Mouse (Mus musculus) stomach, postnatal 0 days (tissue): ENCODE measurements around the gene Syne3. TPM values are rescaled to one million over a fixed set of nuclear protein-coding genes. Genes with fewer than 3 reads are reported as not detected.

ENCODE experiments used
- ATAC-seq: fragments of 200-750 bp; cut with Nextera tagmentation; 2 replicates; pipeline ENCODE4 v1.8.0; 2017; ENCODE audit not compliant: low FRiP score, low TSS enrichment
- DNase-seq: peaks from one replicate; pipeline ENCODE4 v3.0.0-alpha.2; 2016; ENCODE audit warnings: low spot score
- H3K27ac ChIP-seq: fragments of 300-500 bp; sonication (generic); replicated peaks from 2 replicates; pipeline ENCODE4 v1.5.1; 2014; ENCODE audit warnings: mild to moderate bottlenecking, control low read depth
- H3K27me3 ChIP-seq: fragments of 300-500 bp; sonication (generic); 2 replicates; pipeline ENCODE4 v1.6.1; 2014; ENCODE audit warnings: low read length; ENCODE audit not compliant: control insufficient read depth, insufficient read depth
- H3K36me3 ChIP-seq: fragments of 300-500 bp; sonication (generic); 2 replicates; pipeline ENCODE4 v1.6.1; 2014; ENCODE audit warnings: low read length, mixed read lengths; ENCODE audit not compliant: control insufficient read depth, insufficient read depth
- H3K4me1 ChIP-seq: fragments of 300-500 bp; sonication (generic); replicated peaks from 2 replicates; pipeline ENCODE4 v1.6.1; 2014; ENCODE audit warnings: antibody characterized with exemption; ENCODE audit not compliant: control insufficient read depth, insufficient read depth
- H3K4me2 ChIP-seq: fragments of 300-500 bp; sonication (generic); replicated peaks from 2 replicates; pipeline ENCODE4 v1.6.1; 2014; ENCODE audit warnings: low read depth, mild to moderate bottlenecking, control low read depth, moderate library complexity
- H3K4me3 ChIP-seq: fragments of 300-500 bp; sonication (generic); 2 replicates; pipeline ENCODE4 v1.5.1; 2014; ENCODE audit warnings: low read depth, low read length, control low read depth
- H3K9ac ChIP-seq: fragments of 300-500 bp; sonication (generic); 2 replicates; pipeline ENCODE4 v1.6.1; 2014; ENCODE audit warnings: mild to moderate bottlenecking, low read length, control low read depth, mixed read lengths
- H3K9me3 ChIP-seq: fragments of 300-500 bp; sonication (generic); 2 replicates; pipeline ENCODE4 v1.6.1; 2016; ENCODE audit warnings: low read length; ENCODE audit not compliant: control insufficient read depth
- CTCF ChIP-seq: IDR thresholded peaks from 2 replicates; pipeline ENCODE4 v1.5.1; 2016; ENCODE audit warnings: antibody characterized with exemption, low read depth, mild to moderate bottlenecking, moderate library complexity
- EP300 ChIP-seq: optimal IDR thresholded peaks from 2 replicates; pipeline ENCODE3; 2016; ENCODE audit warnings: antibody characterized with exemption
- WGBS: fragments of 180-500 bp; shearing (Covaris S2); extraction: QIAGEN DNeasy Blood & Tissue Kit; methylation state at CpG from one replicate; pipeline ENCODE4 v1.1.7; 2014; 5-methylcytosine and 5-hydroxymethylcytosine counted together
- polyA plus RNA-seq: library from polyadenylated mRNA; unstranded; fragments of >200 nt; fragmentation: Nextera tagmentation; extraction: Ambion mirVana; gene quantifications from 2 replicates; pipeline ENCODE4 v1.2.1, GENCODE M21; 2015

The Syne3 gene
- polyA plus RNA-seq, 1 experiment from 2014 or later, result 0.72 TPM

- H3K36me3 ChIP-seq, result no peaks in the 10 kb centered on the region
- no peak overlapping the region for H3K4me3 ChIP-seq
- no peak overlapping the region for H3K4me2 ChIP-seq
- H3K27ac ChIP-seq, result no peak overlapping the region
- H3K27me3 ChIP-seq, result no peaks in the 10 kb centered on the region
- 50% methylated on average over 6 of the region's 6 CpGs for WGBS
- H3K9me3 ChIP-seq, result no peaks in the 10 kb centered on the region
- no peak for DNase-seq
- TF ChIP-seq CTCF (no peak), EP300 (no peak)
- ATAC-seq, result no peak
- H3K4me1 ChIP-seq, result 0 out of 2 replicates have a peak, but pooled peaks cover 2% of the 10 kb centered on the region
- H3K9ac ChIP-seq, result no peak overlapping the region
Observed at GRCm38 (mm10) chr12:104998541-104998940, 11.1 kb downstream of the Syne3 start.

DNA sequence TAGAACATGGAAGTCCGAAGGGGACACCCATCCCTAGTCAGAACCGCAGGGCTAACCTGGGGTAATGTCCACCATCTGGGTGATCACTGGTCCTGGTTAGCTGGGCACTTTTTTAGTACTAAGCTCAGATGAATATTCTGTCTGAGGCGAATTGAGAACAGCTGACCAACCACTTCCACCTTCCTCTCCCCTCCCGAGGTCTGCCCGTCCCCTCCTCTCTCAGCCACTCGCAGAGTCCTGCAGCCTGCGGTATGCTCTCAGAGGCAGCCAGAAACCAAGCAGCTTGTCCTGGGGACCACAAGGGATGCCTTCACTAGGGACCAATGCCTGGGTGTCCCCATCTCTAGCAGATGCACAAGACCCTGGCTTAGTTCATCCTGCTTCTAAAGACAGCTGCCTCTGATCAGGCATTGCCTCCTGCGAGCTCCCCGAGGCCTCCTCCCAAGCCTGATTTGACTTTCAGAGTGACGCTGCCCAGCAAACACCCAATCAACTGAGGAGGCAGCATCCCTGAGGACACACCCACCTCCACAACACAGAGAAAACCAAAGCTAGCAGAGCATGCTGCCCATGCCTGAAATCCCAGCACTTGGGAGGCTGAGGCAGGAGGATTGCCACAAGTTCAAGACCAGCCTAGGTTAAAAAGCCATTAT, 11.8 kb downstream of the Syne3 start:
- Histone ChIP-seq H3K27me3 (no peaks in the 10 kb centered on the region), H3K27ac (no peak overlapping the region), H3K4me1 (no peaks in the 10 kb centered on the region), H3K9me3 (no peaks in the 10 kb centered on the region), H3K36me3 (no peaks in the 10 kb centered on the region), H3K9ac (no peak overlapping the region), H3K4me3 (no peak overlapping the region), H3K4me2 (no peak overlapping the region)
- DNase-seq (no peak), ATAC-seq (no peak)
- TF ChIP-seq CTCF (no peak), EP300 (no peak)
- 78% methylated on average over 10 of the region's 10 CpGs for WGBS

GRCm38 (mm10) chr12:104997159-104997558, 12.4 kb downstream of the Syne3 start:
- no peak overlapping the region for H3K27ac ChIP-seq
- H3K9me3 ChIP-seq, result no peaks in the 10 kb centered on the region
- H3K36me3 ChIP-seq, result no peaks in the 10 kb centered on the region
- WGBS, result 77% methylated on average over 10 of the region's 10 CpGs
- H3K27me3 ChIP-seq, result no peaks in the 10 kb centered on the region
- H3K4me3 ChIP-seq, result no peak overlapping the region
- TF ChIP-seq EP300 (no peak), CTCF (no peak)
- ATAC-seq, result no peak
- H3K4me2 ChIP-seq, result no peak overlapping the region
- H3K4me1 ChIP-seq, result no peaks in the 10 kb centered on the region
- no peak for DNase-seq
- H3K9ac ChIP-seq, result no peak overlapping the region

GRCm38 (mm10) chr12:104996012-104996728, 13.4 kb downstream of the Syne3 start:
- Histone ChIP-seq H3K36me3 (no peaks in the 10 kb centered on the region), H3K9me3 (no peaks in the 10 kb centered on the region), H3K4me2 (no peak overlapping the region), H3K4me1 (no peaks in the 10 kb centered on the region), H3K27me3 (no peaks in the 10 kb centered on the region), H3K27ac (no peak overlapping the region), H3K9ac (no peak overlapping the region), H3K4me3 (no peak overlapping the region)
- WGBS, result 75% methylated on average over 9 of the region's 9 CpGs
- peak; percentile 30 for ATAC-seq
- TF ChIP-seq CTCF (no peak), EP300 (no peak)
- DNase-seq, result no peak

DNA sequence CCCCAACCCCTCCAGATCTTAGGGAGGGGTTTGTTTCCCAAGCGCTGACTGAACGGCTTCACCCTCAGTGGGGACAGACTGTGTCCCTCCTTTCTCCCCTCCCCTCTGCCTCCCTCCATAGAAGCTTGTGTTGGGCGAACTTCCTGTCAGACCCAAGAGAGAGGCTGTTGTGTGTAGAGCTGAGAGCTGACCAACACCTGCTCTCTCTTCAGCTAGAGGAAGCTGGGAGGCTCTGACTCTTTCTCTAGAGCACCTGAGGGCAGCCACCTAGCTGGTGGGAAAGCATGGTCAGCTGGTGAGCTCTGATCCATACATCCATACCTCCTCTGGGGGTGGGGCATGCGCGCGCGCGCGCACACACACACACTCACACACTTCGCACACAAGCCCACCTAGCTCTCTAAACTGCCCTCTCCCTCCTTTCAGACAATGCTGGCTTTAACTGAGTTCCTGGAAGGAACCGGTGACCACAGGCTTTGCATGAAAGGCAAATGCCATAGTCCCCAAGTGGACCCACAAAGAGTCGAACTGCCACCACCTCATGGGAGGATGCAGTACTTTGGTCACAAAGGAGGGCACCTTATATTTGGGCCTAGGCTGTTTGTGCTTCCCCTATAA, 14.2 kb downstream of the Syne3 start:
- Histone ChIP-seq H3K9me3 (no peaks in the 10 kb centered on the region), H3K4me3 (no peak overlapping the region), H3K4me2 (no peak overlapping the region), H3K27me3 (no peaks in the 10 kb centered on the region), H3K4me1 (no peaks in the 10 kb centered on the region), H3K9ac (no peak overlapping the region), H3K36me3 (no peaks in the 10 kb centered on the region), H3K27ac (no peak overlapping the region)
- ATAC-seq (no peak), DNase-seq (no peak)
- WGBS, result 81% methylated on average over 12 of the region's 12 CpGs
- no peak for TF ChIP-seq EP300
- TF ChIP-seq CTCF, result no peak

- TF ChIP-seq EP300 (no peak), CTCF (no peak)
- ATAC-seq (no peak), DNase-seq (no peak)
- Histone ChIP-seq H3K4me1 (no peaks in the 10 kb centered on the region), H3K4me3 (no peak overlapping the region), H3K27ac (no peak overlapping the region), H3K36me3 (no peaks in the 10 kb centered on the region), H3K9ac (no peak overlapping the region), H3K27me3 (no peaks in the 10 kb centered on the region), H3K9me3 (no peaks in the 10 kb centered on the region), H3K4me2 (no peak overlapping the region)
- 65% methylated on average over 8 of the region's 8 CpGs for whole genome bisulfite sequencing
Observed at GRCm38 (mm10) chr12:104992838-104993237, 16.8 kb downstream of the Syne3 start.
